Mouse (Mus musculus) testis, adult 2 months (tissue): ENCODE results near the gene C130026I21Rik.
"Not testable (repeated sequence)": the region's sequence is repeated elsewhere in the genome, so short reads cannot be mapped to it uniquely, and the experiment has no call there.

Source experiments
- CTCF ChIP-seq: fragments of 200-500 bp; IDR thresholded peaks from 2 replicates; pipeline ENCODE4 v1.5.1; 2012; ENCODE audit warnings: low read depth, mild to moderate bottlenecking, inconsistent platforms, low read length, moderate library complexity; ENCODE audit not compliant: control insufficient read depth, insufficient read depth, insufficient replicate concordance
- POLR2A ChIP-seq: fragments of 200-500 bp; IDR thresholded peaks from 2 replicates; pipeline ENCODE4 v1.6.1; 2012; ENCODE audit warnings: low read depth, mild to moderate bottlenecking, inconsistent platforms, low read length, moderate library complexity; ENCODE audit not compliant: control insufficient read depth

DNA sequence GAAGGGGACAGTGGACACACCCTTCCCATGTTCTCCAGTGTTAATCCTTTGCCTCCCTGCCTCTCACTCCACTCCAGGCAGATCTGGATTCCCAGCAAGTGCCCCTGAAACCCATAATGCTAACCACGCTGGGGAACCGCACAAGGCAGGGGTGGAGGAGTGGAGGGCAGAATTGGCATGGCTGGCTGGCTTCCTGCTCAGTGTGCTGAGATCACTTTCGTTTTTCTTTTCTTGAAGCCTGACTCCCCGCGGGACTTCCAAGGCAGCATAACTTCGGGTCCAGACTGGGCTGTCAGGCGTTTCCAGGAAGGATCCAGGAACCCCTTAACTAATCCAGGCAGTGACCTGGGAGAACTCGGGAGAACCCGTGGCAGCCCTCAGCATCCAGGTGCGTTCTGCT is 158.8 kb downstream of the C130026I21Rik start:
- not testable (repeated sequence) for TF ChIP-seq CTCF, POLR2A
